Mouse (Mus musculus): ENCODE data around the gene Olfr1367. TPM values are rescaled to one million over a fixed set of nuclear protein-coding genes. Genes with fewer than 3 reads are reported as not detected.

Gene Olfr1367
- not detected in 2 replicates for polyA plus RNA-seq (2012; rRNA removed)

- no peak for TF ChIP-seq POLR2A (IDR thresholded peaks at IDR 0.05; ENCODE audit: control insufficient read depth, low read depth, low read length)
- no peak for TF ChIP-seq CTCF (IDR thresholded peaks at IDR 0.05; ENCODE audit: control insufficient read depth, insufficient read depth, insufficient replicate concordance, low read depth, low read length)
- no peak within 1 kb of the TSS for H3K4me3 ChIP-seq (ENCODE audit: control insufficient read depth, low read depth, low read length)
- no peak within 1 kb of the TSS for H3K27ac ChIP-seq (ENCODE audit: control insufficient read depth, insufficient read depth, low read depth, low read length)
- no peaks in the 10 kb centered on the region for H3K27me3 ChIP-seq (ENCODE audit: control insufficient read depth, insufficient read depth, low read length)
- H3K4me1 ChIP-seq (ENCODE audit: control insufficient read depth, insufficient read depth, low read length): no peaks in the 10 kb centered on the region
- H3K36me3 ChIP-seq (ENCODE audit: control insufficient read depth, insufficient read depth, low read length): no peaks in the 10 kb centered on the region
These were observed at the start of gene Olfr1367 for GRCm38 (mm10) chr13:21346610-21347009. TSS of gene Olfr1367 (plus strand) at chr13:21346910.

- no peaks in the 10 kb centered on the region for H3K4me1 ChIP-seq (ENCODE audit: control insufficient read depth, insufficient read depth, low read length)
- no peak overlapping the region for H3K27ac ChIP-seq (ENCODE audit: control insufficient read depth, insufficient read depth, low read depth, low read length)
- no peaks in the 10 kb centered on the region for H3K36me3 ChIP-seq (ENCODE audit: control insufficient read depth, insufficient read depth, low read length)
- H3K4me3 ChIP-seq (ENCODE audit: control insufficient read depth, low read depth, low read length): no peak overlapping the region
- TF ChIP-seq POLR2A (IDR thresholded peaks at IDR 0.05; ENCODE audit: control insufficient read depth, low read depth, low read length): no peak
- TF ChIP-seq CTCF (IDR thresholded peaks at IDR 0.05; ENCODE audit: control insufficient read depth, insufficient read depth, insufficient replicate concordance, low read depth, low read length): no peak
- H3K27me3 ChIP-seq (ENCODE audit: control insufficient read depth, insufficient read depth, low read length): no peaks in the 10 kb centered on the region
These were observed 48.2 kb upstream of the Olfr1367 start for GRCm38 (mm10) chr13:21298557-21298956.

DNA sequence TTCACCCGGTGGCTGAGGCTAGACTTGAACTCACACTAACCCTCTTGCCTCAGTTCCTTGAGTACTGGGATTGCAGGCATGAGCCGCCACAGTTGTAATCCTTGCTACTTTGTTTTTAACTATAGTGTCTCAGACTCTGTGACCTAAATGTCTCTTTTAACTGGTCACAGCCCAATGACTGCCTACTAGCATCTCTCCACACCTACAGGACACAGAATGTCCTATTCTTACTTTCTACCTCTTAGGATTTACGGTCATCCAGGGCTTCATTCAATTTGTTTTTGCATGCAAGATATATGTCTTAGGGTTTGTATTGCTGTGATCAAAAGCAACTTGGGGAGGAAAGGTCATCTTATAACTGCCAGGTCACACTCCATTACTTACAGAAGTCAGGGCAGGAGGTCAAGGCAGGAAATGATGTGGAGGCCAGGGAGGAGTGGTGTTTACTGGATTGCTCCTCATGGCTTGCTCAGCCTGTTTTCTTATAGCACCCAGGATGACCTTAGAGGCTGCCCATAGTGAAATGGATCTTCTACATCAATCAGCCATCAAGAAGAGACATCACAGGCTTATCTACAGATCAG is 42.1 kb upstream of the Olfr1367 start:
- TF ChIP-seq CTCF (IDR thresholded peaks at IDR 0.05; ENCODE audit: control insufficient read depth, insufficient read depth, insufficient replicate concordance, low read depth, low read length): no peak
- TF ChIP-seq POLR2A (IDR thresholded peaks at IDR 0.05; ENCODE audit: control insufficient read depth, low read depth, low read length): no peak
- H3K27ac ChIP-seq (ENCODE audit: control insufficient read depth, insufficient read depth, low read depth, low read length): no peak overlapping the region
- no peaks in the 10 kb centered on the region for H3K27me3 ChIP-seq (ENCODE audit: control insufficient read depth, insufficient read depth, low read length)
- H3K4me1 ChIP-seq (ENCODE audit: control insufficient read depth, insufficient read depth, low read length): no peaks in the 10 kb centered on the region
- H3K4me3 ChIP-seq (ENCODE audit: control insufficient read depth, low read depth, low read length): no peak overlapping the region
- H3K36me3 ChIP-seq (ENCODE audit: control insufficient read depth, insufficient read depth, low read length): no peaks in the 10 kb centered on the region

DNA sequence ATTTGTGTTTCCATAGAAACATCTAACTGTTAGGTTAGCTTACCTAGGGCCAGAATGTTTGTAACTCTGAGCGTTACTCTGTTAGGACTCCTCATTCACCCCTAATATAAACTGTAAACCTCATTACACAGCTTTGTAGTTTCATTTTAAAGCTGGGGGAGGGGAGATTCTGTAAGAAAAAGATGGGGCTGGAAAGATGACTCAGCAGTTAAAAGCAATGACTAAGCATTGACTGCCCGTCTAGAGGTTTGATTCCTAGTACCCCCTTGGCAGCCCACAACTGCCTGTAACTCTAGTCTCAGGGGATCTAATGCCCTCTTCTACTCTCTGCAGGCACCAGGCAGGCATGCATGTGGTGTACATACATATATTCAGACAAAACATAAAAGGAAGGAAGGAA is 36.9 kb upstream of the Olfr1367 start:
- no peak overlapping the region for H3K27ac ChIP-seq (ENCODE audit: control insufficient read depth, insufficient read depth, low read depth, low read length)
- no peaks in the 10 kb centered on the region for H3K36me3 ChIP-seq (ENCODE audit: control insufficient read depth, insufficient read depth, low read length)
- no peak overlapping the region for H3K4me3 ChIP-seq (ENCODE audit: control insufficient read depth, low read depth, low read length)
- TF ChIP-seq POLR2A (IDR thresholded peaks at IDR 0.05; ENCODE audit: control insufficient read depth, low read depth, low read length) (no peak), CTCF (IDR thresholded peaks at IDR 0.05; ENCODE audit: control insufficient read depth, insufficient read depth, insufficient replicate concordance, low read depth, low read length) (no peak)
- no peaks in the 10 kb centered on the region for H3K4me1 ChIP-seq (ENCODE audit: control insufficient read depth, insufficient read depth, low read length)
- no peaks in the 10 kb centered on the region for H3K27me3 ChIP-seq (ENCODE audit: control insufficient read depth, insufficient read depth, low read length)

DNA sequence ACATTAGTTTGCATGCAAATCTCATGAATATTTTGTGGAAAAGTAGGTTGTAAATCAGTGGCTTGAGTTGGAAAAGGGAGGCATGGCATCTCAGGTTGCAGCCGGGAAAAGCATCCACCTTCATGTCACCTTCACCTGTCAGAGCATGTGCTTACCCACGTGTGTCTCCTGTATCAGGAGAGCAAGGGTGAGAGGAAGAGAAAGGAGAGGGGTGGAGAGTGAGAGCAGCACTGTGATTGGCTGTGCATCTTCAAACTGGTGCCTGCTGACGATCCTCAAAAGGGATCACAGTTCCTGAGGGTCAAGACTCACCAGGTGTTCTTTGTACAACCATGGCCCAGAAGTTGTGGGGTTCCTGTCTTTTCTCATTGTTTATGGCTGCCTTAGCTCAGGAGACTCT is 34.8 kb upstream of the Olfr1367 start, which contains the start of gene Gpx6:
Gene Gpx6 (plus strand): TSS at position 200 of the 400 bp plus-strand sequence.
- no peaks in the 10 kb centered on the region for H3K36me3 ChIP-seq (ENCODE audit: control insufficient read depth, insufficient read depth, low read length)
- TF ChIP-seq CTCF (IDR thresholded peaks at IDR 0.05; ENCODE audit: control insufficient read depth, insufficient read depth, insufficient replicate concordance, low read depth, low read length): no peak
- TF ChIP-seq POLR2A (IDR thresholded peaks at IDR 0.05; ENCODE audit: control insufficient read depth, low read depth, low read length): no peak

GRCm38 (mm10) chr13:21312854-21313253 is 33.9 kb upstream of the Olfr1367 start:
- no peak overlapping the region for H3K4me3 ChIP-seq (ENCODE audit: control insufficient read depth, low read depth, low read length)
- no peaks in the 10 kb centered on the region for H3K4me1 ChIP-seq (ENCODE audit: control insufficient read depth, insufficient read depth, low read length)
- no peak for TF ChIP-seq CTCF (IDR thresholded peaks at IDR 0.05; ENCODE audit: control insufficient read depth, insufficient read depth, insufficient replicate concordance, low read depth, low read length)
- no peak for TF ChIP-seq POLR2A (IDR thresholded peaks at IDR 0.05; ENCODE audit: control insufficient read depth, low read depth, low read length)
- H3K27ac ChIP-seq (ENCODE audit: control insufficient read depth, insufficient read depth, low read depth, low read length): no peak overlapping the region
- no peaks in the 10 kb centered on the region for H3K36me3 ChIP-seq (ENCODE audit: control insufficient read depth, insufficient read depth, low read length)
- H3K27me3 ChIP-seq (ENCODE audit: control insufficient read depth, insufficient read depth, low read length): no peaks in the 10 kb centered on the region

More for the DNA sequence above, 34.8 kb upstream of the Olfr1367 start, which contains the start of gene Gpx6:
- no peaks in the 10 kb centered on the region for H3K27me3 ChIP-seq (ENCODE audit: control insufficient read depth, insufficient read depth, low read length)
- no peak within 1 kb of the TSS for H3K27ac ChIP-seq (ENCODE audit: control insufficient read depth, insufficient read depth, low read depth, low read length)
- H3K4me1 ChIP-seq (ENCODE audit: control insufficient read depth, insufficient read depth, low read length): no peaks in the 10 kb centered on the region
- no peak within 1 kb of the TSS for H3K4me3 ChIP-seq (ENCODE audit: control insufficient read depth, low read depth, low read length)

GRCm38 (mm10) chr13:21313903-21314302 is 32.8 kb upstream of the Olfr1367 start:
- Histone ChIP-seq H3K36me3 (ENCODE audit: control insufficient read depth, insufficient read depth, low read length) (no peaks in the 10 kb centered on the region), H3K27ac (ENCODE audit: control insufficient read depth, insufficient read depth, low read depth, low read length) (no peak overlapping the region), H3K4me1 (ENCODE audit: control insufficient read depth, insufficient read depth, low read length) (no peaks in the 10 kb centered on the region), H3K27me3 (ENCODE audit: control insufficient read depth, insufficient read depth, low read length) (no peaks in the 10 kb centered on the region), H3K4me3 (ENCODE audit: control insufficient read depth, low read depth, low read length) (no peak overlapping the region; the same call in 1 of the 2 replicates)
- TF ChIP-seq CTCF (IDR thresholded peaks at IDR 0.05; ENCODE audit: control insufficient read depth, insufficient read depth, insufficient replicate concordance, low read depth, low read length): no peak
- no peak for TF ChIP-seq POLR2A (IDR thresholded peaks at IDR 0.05; ENCODE audit: control insufficient read depth, low read depth, low read length)
